Mouse (Mus musculus) lung, postnatal 0 days (tissue): ENCODE data around the gene Arhgap19. TPM values are rescaled to one million over a fixed set of nuclear protein-coding genes. Genes with fewer than 3 reads are reported as not detected.

Source experiments
- ATAC-seq: fragments of 200-750 bp; cut with Nextera tagmentation; 2 replicates; pipeline ENCODE4 v1.8.0; 2017; ENCODE audit warnings: moderate library complexity
- DNase-seq: peaks from one replicate; pipeline ENCODE4 v3.0.0-alpha.2; 2016; ENCODE audit warnings: low spot score
- H3K27ac ChIP-seq: fragments of 300-500 bp; sonication (generic); 2 replicates; pipeline ENCODE4 v1.5.1; 2014; ENCODE audit warnings: antibody characterized with exemption, mild to moderate bottlenecking, low read length, mixed read lengths
- H3K27me3 ChIP-seq: fragments of 300-500 bp; sonication (generic); replicated peaks from 2 replicates; pipeline ENCODE4 v1.6.1; 2014; ENCODE audit warnings: low read length, mixed read lengths; ENCODE audit not compliant: insufficient read depth
- H3K36me3 ChIP-seq: fragments of 300-500 bp; sonication (generic); 2 replicates; pipeline ENCODE4 v1.6.1; 2014; ENCODE audit warnings: low read length, mixed read lengths; ENCODE audit not compliant: insufficient read depth
- H3K4me1 ChIP-seq: fragments of 300-500 bp; sonication (generic); 2 replicates; pipeline ENCODE4 v1.6.1; 2014; ENCODE audit warnings: antibody characterized with exemption, low read depth, low read length, mixed read lengths; ENCODE audit not compliant: insufficient read depth
- H3K4me2 ChIP-seq: fragments of 300-500 bp; sonication (generic); replicated peaks from 2 replicates; pipeline ENCODE4 v1.6.1; 2014; ENCODE audit warnings: low read depth, mild to moderate bottlenecking, low read length, moderate library complexity, mixed read lengths
- H3K4me3 ChIP-seq: fragments of 300-500 bp; sonication (generic); 2 replicates; pipeline ENCODE4 v1.5.1; 2014; ENCODE audit warnings: low read depth, low read length
- H3K9ac ChIP-seq: fragments of 300-500 bp; sonication (generic); replicated peaks from 2 replicates; pipeline ENCODE4 v1.6.1; 2014; ENCODE audit warnings: low read depth, mild to moderate bottlenecking
- H3K9me3 ChIP-seq: fragments of 300-500 bp; sonication (generic); 2 replicates; pipeline ENCODE4 v1.6.1; 2016; ENCODE audit warnings: low read length, mixed read lengths
- CTCF ChIP-seq: IDR thresholded peaks from 2 replicates; pipeline ENCODE4 v1.5.1; 2016; ENCODE audit warnings: antibody characterized with exemption, mild to moderate bottlenecking
- EP300 ChIP-seq: IDR thresholded peaks from 2 replicates; pipeline ENCODE4 v1.6.1; 2016; ENCODE audit warnings: antibody characterized with exemption, mild to moderate bottlenecking, control low read depth
- WGBS: fragments of 180-500 bp; shearing (Covaris S2); extraction: QIAGEN DNeasy Blood & Tissue Kit; methylation state at CpG from one replicate; pipeline ENCODE4 v1.1.7; 2014; 5-methylcytosine and 5-hydroxymethylcytosine counted together
- polyA plus RNA-seq: library from polyadenylated mRNA; unstranded; fragments of >200 nt; fragmentation: Nextera tagmentation; extraction: Ambion mirVana; gene quantifications from 2 replicates; pipeline ENCODE4 v1.2.1, GENCODE M21; 2015

Arhgap19 gene
- polyA plus RNA-seq, 1 experiment from 2014 or later = 2.1 TPM

- Histone ChIP-seq H3K4me2 (no peak overlapping the region), H3K9ac (no peak overlapping the region), H3K4me3 (no peak overlapping the region), H3K36me3 (no peaks in the 10 kb centered on the region), H3K27me3 (no peaks in the 10 kb centered on the region), H3K9me3 (no peaks in the 10 kb centered on the region), H3K27ac (no peak overlapping the region), H3K4me1 (no peaks in the 10 kb centered on the region)
- DNase-seq = no peak
- TF ChIP-seq CTCF (no peak), EP300 (no peak)
- WGBS = 94% methylated on average over 3 of the region's 3 CpGs
- no peak for ATAC-seq
Measured at GRCm38 (mm10) chr19:41839685-41840084, 37.8 kb upstream of the Arhgap19 start.

GRCm38 (mm10) chr19:41838808-41839207 lies 37.0 kb upstream of the Arhgap19 start:
- Histone ChIP-seq H3K4me2 (no peak overlapping the region), H3K36me3 (no peaks in the 10 kb centered on the region), H3K4me1 (no peaks in the 10 kb centered on the region), H3K27ac (no peak overlapping the region), H3K9ac (no peak overlapping the region), H3K9me3 (no peaks in the 10 kb centered on the region), H3K4me3 (no peak overlapping the region), H3K27me3 (no peaks in the 10 kb centered on the region)
- DNase-seq (no peak), ATAC-seq (no peak)
- TF ChIP-seq EP300 (no peak), CTCF (no peak)
- WGBS = 18% methylated on average over 6 of the region's 6 CpGs

- 30% methylated on average over 4 of the region's 4 CpGs for WGBS
- peak overlapping the region; percentile 22 for H3K4me2 ChIP-seq
- H3K27ac ChIP-seq = no peak overlapping the region
- H3K27me3 ChIP-seq = no peaks in the 10 kb centered on the region
- H3K36me3 ChIP-seq = no peaks in the 10 kb centered on the region
- H3K9ac ChIP-seq = no peak overlapping the region
- peak; percentile 82 for ATAC-seq
- H3K9me3 ChIP-seq = no peaks in the 10 kb centered on the region
- DNase-seq = peak; percentile 82
- no peak overlapping the region for H3K4me3 ChIP-seq
- no peaks in the 10 kb centered on the region for H3K4me1 ChIP-seq
- TF ChIP-seq EP300 (peak; percentile 68), CTCF (no peak)
Measured at GRCm38 (mm10) chr19:41837917-41838261, 36.0 kb upstream of the Arhgap19 start.

GRCm38 (mm10) chr19:41837194-41837916 lies 35.5 kb upstream of the Arhgap19 start:
- TF ChIP-seq CTCF = no peak
- TF ChIP-seq EP300 = no peak
- Histone ChIP-seq H3K4me2 (peak overlapping the region; percentile 22), H3K27ac (no peak overlapping the region), H3K36me3 (no peaks in the 10 kb centered on the region), H3K9me3 (no peaks in the 10 kb centered on the region), H3K4me1 (no peaks in the 10 kb centered on the region), H3K27me3 (0 out of 2 replicates have a peak, but pooled peaks cover 4% of the 10 kb centered on the region), H3K9ac (no peak overlapping the region), H3K4me3 (no peak overlapping the region)
- 42% methylated on average over 9 of the region's 9 CpGs for WGBS
- DNase-seq (no peak), ATAC-seq (no peak)

- TF ChIP-seq CTCF (no peak), EP300 (no peak)
- Histone ChIP-seq H3K27ac (no peak overlapping the region), H3K4me3 (no peak overlapping the region), H3K4me2 (no peak overlapping the region), H3K9ac (no peak overlapping the region), H3K27me3 (0 out of 2 replicates have a peak, but pooled peaks cover 5% of the 10 kb centered on the region), H3K9me3 (no peaks in the 10 kb centered on the region), H3K4me1 (no peaks in the 10 kb centered on the region; the same call in 1 of the 2 replicates), H3K36me3 (no peaks in the 10 kb centered on the region)
- 55% methylated on average over 3 of the region's 3 CpGs for WGBS
- DNase-seq = no peak
- no peak for ATAC-seq
Measured at GRCm38 (mm10) chr19:41836719-41837118, 34.9 kb upstream of the Arhgap19 start.

DNA sequence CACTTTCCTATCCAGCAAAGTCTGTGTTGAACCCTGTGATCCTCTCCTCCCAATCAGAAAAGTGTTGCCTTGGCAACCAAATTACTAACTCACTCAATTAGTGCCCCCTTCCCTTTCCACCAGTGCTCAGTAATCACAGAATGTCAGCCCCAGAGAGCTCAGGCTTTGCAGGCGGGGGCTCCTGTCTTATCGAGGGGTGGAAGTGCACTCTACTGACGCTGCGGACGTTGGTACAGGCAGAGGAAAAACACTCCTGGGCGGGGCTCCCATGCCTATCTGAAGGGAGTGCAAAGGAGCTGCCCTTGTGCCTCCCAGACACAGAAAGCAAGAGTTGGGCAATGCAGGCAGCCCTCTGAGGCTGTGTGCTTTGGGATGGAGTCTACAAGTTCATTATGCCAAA lies 34.0 kb upstream of the Arhgap19 start:
- H3K9me3 ChIP-seq = no peaks in the 10 kb centered on the region
- ATAC-seq (peak; percentile 62), DNase-seq (peak; percentile 59)
- no peak overlapping the region for H3K9ac ChIP-seq
- H3K27me3 ChIP-seq = 0 out of 2 replicates have a peak, but pooled peaks cover 5% of the 10 kb centered on the region
- H3K4me2 ChIP-seq = no peak overlapping the region
- TF ChIP-seq CTCF (no peak), EP300 (no peak)
- no peak overlapping the region for H3K4me3 ChIP-seq
- peaks cover 4% of the 10 kb centered on the region for H3K4me1 ChIP-seq
- H3K36me3 ChIP-seq = no peaks in the 10 kb centered on the region
- H3K27ac ChIP-seq = no peak overlapping the region
- 2% methylated on average over 6 of the region's 6 CpGs for WGBS
